Mouse (Mus musculus) forebrain, embryonic 16.5 days (tissue): ENCODE results near the gene Sidt1. TPM values are rescaled to one million over a fixed set of nuclear protein-coding genes. Genes with fewer than 3 reads are reported as not detected.

Source experiments
- ATAC-seq: fragments of 200-750 bp; cut with Nextera tagmentation; 2 replicates; pipeline ENCODE4 v1.8.0; 2017; ENCODE audit warnings: mild to moderate bottlenecking, moderate library complexity
- H3K27ac ChIP-seq: fragments of 300-500 bp; sonication (generic); 2 replicates; pipeline ENCODE4 v1.5.1; 2014; ENCODE audit warnings: low read length, control low read depth
- H3K27me3 ChIP-seq: fragments of 300-500 bp; sonication (generic); replicated peaks from 2 replicates; pipeline ENCODE4 v1.6.1; 2014; ENCODE audit warnings: low read length; ENCODE audit not compliant: control insufficient read depth, insufficient read depth
- H3K36me3 ChIP-seq: fragments of 300-500 bp; sonication (generic); 2 replicates; pipeline ENCODE4 v1.6.1; 2014; ENCODE audit not compliant: control insufficient read depth, insufficient read depth
- H3K4me1 ChIP-seq: fragments of 300-500 bp; sonication (generic); replicated peaks from 2 replicates; pipeline ENCODE4 v1.6.1; 2014; ENCODE audit warnings: low read length; ENCODE audit not compliant: control insufficient read depth, insufficient read depth
- H3K4me2 ChIP-seq: fragments of 300-500 bp; sonication (generic); 2 replicates; pipeline ENCODE4 v1.6.1; 2014; ENCODE audit warnings: mild to moderate bottlenecking, low read length, control low read depth
- H3K4me3 ChIP-seq: fragments of 300-500 bp; sonication (generic); replicated peaks from 2 replicates; pipeline ENCODE4 v1.5.1; 2014; ENCODE audit warnings: mild to moderate bottlenecking, low read length, control low read depth
- H3K9ac ChIP-seq: fragments of 300-500 bp; sonication (generic); replicated peaks from 2 replicates; pipeline ENCODE4 v1.6.1; 2014; ENCODE audit warnings: low read depth, low read length, control low read depth
- H3K9me3 ChIP-seq: fragments of 300-500 bp; sonication (generic); 2 replicates; pipeline ENCODE4 v1.6.1; 2016; ENCODE audit warnings: low read length; ENCODE audit not compliant: control insufficient read depth
- WGBS: fragments of 180-500 bp; shearing (Covaris S2); extraction: QIAGEN DNeasy Blood & Tissue Kit; methylation state at CpG from one replicate; pipeline ENCODE4 v1.1.7; 2014; 5-methylcytosine and 5-hydroxymethylcytosine counted together
- polyA plus RNA-seq: library from polyadenylated mRNA; unstranded; fragments of >200 nt; fragmentation: Nextera tagmentation; extraction: Ambion mirVana; gene quantifications from 2 replicates; pipeline ENCODE4 v1.2.1, GENCODE M21; 2015

Sidt1 gene
- polyA plus RNA-seq, 1 experiment from 2014 or later: 5.3 TPM

GRCm38 (mm10) chr16:44347071-44347901 lies 14.3 kb upstream of the Sidt1 start, which contains the start of gene Spice1:
Gene Spice1, plus strand, starts transcription at chr16:44347121.
- Histone ChIP-seq H3K27me3 (no peaks in the 10 kb centered on the region), H3K4me1 (peaks cover 11% of the 10 kb centered on the region), H3K4me3 (peak within 1 kb of the TSS; percentile 78), H3K27ac (peak within 1 kb of the TSS; percentile 75), H3K36me3 (no peaks in the 10 kb centered on the region), H3K4me2 (peak within 1 kb of the TSS; percentile 87), H3K9me3 (no peaks in the 10 kb centered on the region), H3K9ac (peak within 1 kb of the TSS; percentile 71)
- ATAC-seq: peak; percentile 100
- under 1% methylated on average over 66 of the region's 67 CpGs for WGBS

GRCm38 (mm10) chr16:44337541-44337940 lies 4.5 kb upstream of the Sidt1 start:
- Histone ChIP-seq H3K4me1 (peaks cover 6% of the 10 kb centered on the region), H3K4me2 (no peak overlapping the region), H3K9ac (no peak overlapping the region), H3K27me3 (0 out of 2 replicates have a peak, but pooled peaks cover 7% of the 10 kb centered on the region), H3K4me3 (no peak overlapping the region), H3K27ac (no peak overlapping the region), H3K9me3 (no peaks in the 10 kb centered on the region), H3K36me3 (no peaks in the 10 kb centered on the region)
- ATAC-seq: no peak

GRCm38 (mm10) chr16:44331995-44332860 lies 768 bp downstream of the Sidt1 start:
- under 1% methylated on average over 55 of the region's 60 CpGs for WGBS
- H3K9ac ChIP-seq: peak overlapping the region; percentile 63
- peak overlapping the region; percentile 95 for H3K4me2 ChIP-seq
- no peaks in the 10 kb centered on the region for H3K9me3 ChIP-seq
- H3K4me3 ChIP-seq: peak overlapping the region; percentile 54
- H3K27me3 ChIP-seq: 0 out of 2 replicates have a peak, but pooled peaks cover 7% of the 10 kb centered on the region
- no peak overlapping the region for H3K27ac ChIP-seq
- H3K36me3 ChIP-seq: no peaks in the 10 kb centered on the region
- ATAC-seq: peak; percentile 76
- peaks cover 12% of the 10 kb centered on the region for H3K4me1 ChIP-seq

- Histone ChIP-seq H3K27ac (no peak overlapping the region), H3K9ac (peak overlapping the region; percentile 63), H3K27me3 (0 out of 2 replicates have a peak, but pooled peaks cover 7% of the 10 kb centered on the region), H3K4me1 (peaks cover 12% of the 10 kb centered on the region), H3K9me3 (no peaks in the 10 kb centered on the region), H3K36me3 (no peaks in the 10 kb centered on the region), H3K4me2 (peak overlapping the region; percentile 95), H3K4me3 (peak overlapping the region; percentile 54)
- WGBS: 19% methylated on average over 6 of the region's 6 CpGs
- peak; percentile 23; the same call in 1 of the 2 replicates for ATAC-seq
Measured at GRCm38 (mm10) chr16:44331671-44331994, 1.4 kb downstream of the Sidt1 start.

GRCm38 (mm10) chr16:44331154-44331553 lies 1.8 kb downstream of the Sidt1 start:
- no peak overlapping the region for H3K4me2 ChIP-seq
- 12% methylated on average over 9 of the region's 9 CpGs for WGBS
- no peaks in the 10 kb centered on the region for H3K9me3 ChIP-seq

GRCm38 (mm10) chr16:44330657-44331056 lies 2.3 kb downstream of the Sidt1 start:
- Histone ChIP-seq H3K27ac (no peak overlapping the region), H3K9ac (no peak overlapping the region), H3K27me3 (0 out of 2 replicates have a peak, but pooled peaks cover 7% of the 10 kb centered on the region), H3K9me3 (no peaks in the 10 kb centered on the region), H3K4me2 (no peak overlapping the region), H3K36me3 (no peaks in the 10 kb centered on the region), H3K4me1 (peaks cover 12% of the 10 kb centered on the region), H3K4me3 (no peak overlapping the region)
- ATAC-seq: no peak
- 80% methylated on average over 9 of the region's 9 CpGs for WGBS

More at GRCm38 (mm10) chr16:44331154-44331553, 1.8 kb downstream of the Sidt1 start:
- no peak overlapping the region for H3K9ac ChIP-seq
- peaks cover 12% of the 10 kb centered on the region for H3K4me1 ChIP-seq
- 0 out of 2 replicates have a peak, but pooled peaks cover 7% of the 10 kb centered on the region for H3K27me3 ChIP-seq
- H3K4me3 ChIP-seq: no peak overlapping the region
- H3K36me3 ChIP-seq: no peaks in the 10 kb centered on the region
- no peak overlapping the region for H3K27ac ChIP-seq
- ATAC-seq: no peak

DNA sequence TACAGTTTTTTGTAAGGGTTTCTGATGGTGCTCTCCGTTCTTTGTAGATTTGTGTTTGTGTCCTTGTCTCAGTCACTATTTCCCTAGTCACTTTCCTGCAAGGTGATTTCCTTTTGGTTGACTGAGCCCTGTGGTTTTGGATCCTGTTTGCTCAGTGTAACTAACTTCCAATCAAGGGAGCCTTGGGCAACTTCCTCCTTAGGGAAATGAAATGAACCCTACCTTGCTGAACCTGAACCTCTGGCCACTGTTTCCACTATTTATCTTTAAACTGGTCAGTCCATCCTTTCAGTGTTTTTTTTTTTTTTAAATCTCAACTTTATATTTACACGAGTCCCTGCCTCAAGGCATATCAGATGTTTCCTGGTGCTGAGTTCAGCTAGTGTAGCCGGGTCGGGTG lies 4.4 kb downstream of the Sidt1 start:
- WGBS: 81% methylated on average over 4 of the region's 4 CpGs
- Histone ChIP-seq H3K4me1 (peaks cover 12% of the 10 kb centered on the region), H3K9me3 (no peaks in the 10 kb centered on the region), H3K36me3 (no peaks in the 10 kb centered on the region), H3K4me3 (no peak overlapping the region), H3K27me3 (0 out of 2 replicates have a peak, but pooled peaks cover 3% of the 10 kb centered on the region), H3K27ac (no peak overlapping the region), H3K9ac (no peak overlapping the region), H3K4me2 (no peak overlapping the region)
- no peak for ATAC-seq

DNA sequence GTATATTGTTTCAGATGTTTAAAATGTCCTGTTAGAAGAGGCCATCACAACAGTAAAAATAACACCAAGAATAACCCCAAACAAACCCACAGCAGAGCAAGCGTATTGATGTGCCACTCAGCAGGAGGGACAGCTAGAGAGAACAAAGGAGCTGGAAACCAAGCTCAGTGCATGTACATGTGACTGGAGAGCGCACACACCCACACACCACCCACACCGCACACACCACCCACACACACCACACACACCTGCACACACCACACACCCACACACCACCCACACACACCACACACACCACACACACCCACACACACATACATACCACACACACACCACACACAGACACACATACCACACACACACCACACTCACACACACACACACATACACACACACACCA lies 12.8 kb downstream of the Sidt1 start:
- H3K36me3 ChIP-seq: no peaks in the 10 kb centered on the region
- H3K9me3 ChIP-seq: no peaks in the 10 kb centered on the region
- H3K4me1 ChIP-seq: no peaks in the 10 kb centered on the region
- H3K27me3 ChIP-seq: no peaks in the 10 kb centered on the region
- H3K4me2 ChIP-seq: no peak overlapping the region
- no peak for ATAC-seq
- no peak overlapping the region for H3K27ac ChIP-seq
- no peak overlapping the region for H3K9ac ChIP-seq
- no peak overlapping the region for H3K4me3 ChIP-seq
- 51% methylated on average over 3 of the region's 3 CpGs for WGBS

DNA sequence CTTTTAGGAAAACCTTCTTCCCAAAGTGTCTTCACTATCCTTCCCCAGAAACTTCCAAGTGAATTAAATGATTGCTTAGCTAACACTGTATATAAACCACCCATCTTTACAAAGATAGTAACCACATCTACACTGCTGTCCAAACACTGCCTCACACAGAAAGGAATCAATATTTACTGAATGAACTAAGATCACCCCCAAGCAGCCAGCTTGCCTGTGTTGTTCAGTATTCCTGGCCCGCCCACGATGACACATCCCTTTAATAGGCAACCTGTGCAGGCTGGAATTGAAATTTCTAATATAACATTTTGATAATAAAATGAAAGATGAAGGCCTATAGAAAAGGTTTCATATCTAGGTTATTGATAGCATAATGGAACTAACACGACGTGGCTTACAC lies 16.6 kb downstream of the Sidt1 start:
- H3K36me3 ChIP-seq: no peaks in the 10 kb centered on the region
- H3K27ac ChIP-seq: no peak overlapping the region
- 92% methylated on average over 4 of the region's 4 CpGs for WGBS
- ATAC-seq: no peak
- no peaks in the 10 kb centered on the region for H3K27me3 ChIP-seq
- H3K9me3 ChIP-seq: no peaks in the 10 kb centered on the region
- H3K4me1 ChIP-seq: no peaks in the 10 kb centered on the region
- no peak overlapping the region for H3K4me3 ChIP-seq
- no peak overlapping the region for H3K9ac ChIP-seq
- no peak overlapping the region for H3K4me2 ChIP-seq
